ENCODE assay signal across 16 mouse cellular contexts in genomic region chr1:186772005-186772404, GRCm38 (mm10).
"Had no signal": no experiment of that assay in that cellular context is flagged by ENCODE, and none has a peak within 500 bp of the region (broad histone marks: within the 10 kb centered on the region; RNA-seq: fewer than 3 reads in every experiment).

No protein-coding gene starts in this region.

- H3K4me3 ChIP-seq: limb, embryonic 15.5 days; liver, embryonic 12.5 days; megakaryocyte, embryonic 14.5 days; midbrain, embryonic 13.5 days; midbrain, embryonic 15.5 days; neural tube, embryonic 13.5 days; neural tube, embryonic 15.5 days; stomach, embryonic 15.5 days had no signal

- H3K27me3 ChIP-seq: limb, embryonic 15.5 days; liver, embryonic 12.5 days; megakaryocyte, embryonic 14.5 days; midbrain, embryonic 13.5 days; midbrain, embryonic 15.5 days; neural tube, embryonic 13.5 days; neural tube, embryonic 15.5 days; stomach, embryonic 15.5 days had no signal

- H3K4me1 ChIP-seq: limb, embryonic 15.5 days; liver, embryonic 12.5 days; megakaryocyte, embryonic 14.5 days; midbrain, embryonic 13.5 days; midbrain, embryonic 15.5 days; neural tube, embryonic 13.5 days; neural tube, embryonic 15.5 days; stomach, embryonic 15.5 days had no signal

- H3K4me2 ChIP-seq: limb, embryonic 15.5 days; liver, embryonic 12.5 days; midbrain, embryonic 11.5 days; midbrain, embryonic 13.5 days; midbrain, embryonic 15.5 days; neural tube, embryonic 13.5 days; neural tube, embryonic 15.5 days; stomach, embryonic 15.5 days had no signal

- H3K9me3 ChIP-seq: limb, embryonic 15.5 days; liver, embryonic 12.5 days; midbrain, embryonic 13.5 days; midbrain, embryonic 15.5 days; neural tube, embryonic 15.5 days; stomach, embryonic 15.5 days had no signal

- H3K27ac ChIP-seq: limb, embryonic 15.5 days; liver, embryonic 12.5 days; liver, embryonic 14.5 days; macrophage; midbrain, embryonic 13.5 days; midbrain, embryonic 15.5 days; neural tube, embryonic 13.5 days; neural tube, embryonic 15.5 days; stomach, embryonic 15.5 days; stomach, postnatal 0 days had no signal

- DNase-seq: right cerebral cortex, postnatal 14 days; thymus, adult 2 months; thymus, postnatal 25 days; thymus, postnatal 4 days had no signal

- H3K36me3 ChIP-seq: limb, embryonic 15.5 days; liver, embryonic 12.5 days; midbrain, embryonic 13.5 days; midbrain, embryonic 15.5 days; neural tube, embryonic 13.5 days; neural tube, embryonic 15.5 days; stomach, embryonic 15.5 days had no signal

- H3K9ac ChIP-seq: limb, embryonic 15.5 days; liver, embryonic 12.5 days; liver, embryonic 14.5 days; midbrain, embryonic 13.5 days; midbrain, embryonic 15.5 days; neural tube, embryonic 13.5 days; neural tube, embryonic 15.5 days; stomach, embryonic 15.5 days had no signal

- ATAC-seq: liver, embryonic 12.5 days; midbrain, embryonic 13.5 days; midbrain, embryonic 15.5 days had no signal
